Mouse (Mus musculus): ENCODE data around the gene Cd209e. TPM values are rescaled to one million over a fixed set of nuclear protein-coding genes. Genes with fewer than 3 reads are reported as not detected.

Cd209e gene
- not detected in 2 replicates for polyA plus RNA-seq (2012; rRNA removed)

DNA sequence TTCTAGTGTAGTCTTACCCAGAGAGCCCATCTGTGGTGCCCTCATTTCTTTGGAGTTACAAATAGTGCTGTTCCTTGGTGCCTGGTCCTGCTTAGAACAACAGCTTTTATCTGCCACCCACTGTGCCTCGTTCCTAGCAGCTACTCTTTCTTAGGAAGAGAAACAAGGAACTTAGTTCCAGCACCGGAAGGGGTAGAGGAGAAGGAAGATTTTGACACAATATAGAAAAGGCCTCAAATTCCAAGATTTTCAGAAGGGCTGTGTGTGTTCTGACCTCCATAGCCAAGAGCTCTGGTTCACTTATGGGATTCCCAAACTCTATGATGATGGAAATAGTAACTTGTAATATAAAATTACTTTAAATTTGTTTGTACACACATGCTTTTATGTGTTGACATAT is at the start of gene Cd209e:
Gene Cd209e, minus strand, starts transcription at position 101 of the 400 bp plus-strand sequence.

DNA sequence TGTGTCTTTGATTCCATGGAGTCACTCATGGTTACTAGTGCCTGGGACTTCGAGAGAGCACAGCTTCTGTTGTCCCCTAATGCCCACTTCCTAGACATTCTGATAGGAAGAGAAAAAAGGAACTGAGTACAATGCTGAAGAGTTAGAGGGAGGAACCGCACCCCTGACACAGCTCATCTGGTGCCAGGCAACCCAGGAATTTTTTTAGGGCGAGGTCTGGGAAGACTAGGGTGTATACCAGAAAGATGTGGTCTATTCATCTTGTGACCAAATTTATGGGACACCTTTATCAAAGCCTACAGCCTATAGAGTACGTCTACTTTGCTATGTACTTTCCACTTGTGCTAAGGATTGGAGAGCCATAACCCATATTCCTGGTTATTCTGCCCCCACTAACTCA is 24.3 kb upstream of the Cd209e start, which contains the start of gene Cd209d:
Gene Cd209d, minus strand, starts transcription at position 101 of the 400 bp plus-strand sequence.

Other genes starting within 250 kb of the Cd209e start
- 48.7 and 54.3 TPM in 2 replicates for gene Xab2, start 233.0 kb downstream of the Cd209e start, polyA plus RNA-seq (2012; rRNA removed)
- gene Pet100, start 232.8 kb downstream of the Cd209e start, polyA plus RNA-seq (2012; rRNA removed): 3.6 and 4.7 TPM in 2 replicates
- not detected in 2 replicates for gene Pcp2, start 228.8 kb downstream of the Cd209e start, polyA plus RNA-seq (2012; rRNA removed)
- 222 and 231 TPM in 2 replicates for gene Stxbp2, start 223.4 kb downstream of the Cd209e start, polyA plus RNA-seq (2012; rRNA removed)
- 3.7 and 5.5 TPM in 2 replicates for gene Retn, start 198.5 kb downstream of the Cd209e start, polyA plus RNA-seq (2012; rRNA removed)
- 0.33 and 0.41 TPM in 2 replicates for gene Mcemp1, start 188.6 kb downstream of the Cd209e start, polyA plus RNA-seq (2012; rRNA removed)
- 0.50 and 4.1 TPM in 2 replicates for gene Fcor, start 181.9 kb downstream of the Cd209e start, polyA plus RNA-seq (2012; rRNA removed)
- 25.1 and 37.8 TPM in 2 replicates for gene Trappc5, start 178.0 kb downstream of the Cd209e start, polyA plus RNA-seq (2012; rRNA removed)
- 1.3 and 1.8 TPM in 2 replicates for gene Fcer2a, start 160.1 kb downstream of the Cd209e start, polyA plus RNA-seq (2012; rRNA removed)
- not detected in 2 replicates for gene Clec4g, start 133.7 kb downstream of the Cd209e start, polyA plus RNA-seq (2012; rRNA removed)
- gene Cd209a, start 105.3 kb downstream of the Cd209e start, polyA plus RNA-seq (2012; rRNA removed): 0.93 TPM in 1 of 2 replicates, not detected in the other
- 0.30 TPM in 1 of 2 replicates, not detected in the other for gene Cd209d, start 24.2 kb upstream of the Cd209e start, polyA plus RNA-seq (2012; rRNA removed)
- 0.07 and 0.67 TPM in 2 replicates for gene Cd209b, start 72.5 kb upstream of the Cd209e start, polyA plus RNA-seq (2012; rRNA removed)
- 0.34 TPM in 1 of 2 replicates, not detected in the other for gene Cd209c, start 100.4 kb upstream of the Cd209e start, polyA plus RNA-seq (2012; rRNA removed)

Data from colon, adult 2 months (tissue).